Mouse (Mus musculus): Measurements from ENCODE around the gene Accs.

The Accs gene

GRCm38 (mm10) chr2:93849505-93850089 lies at the start of gene Accs:
TSS of gene Accs (minus strand) at chr2:93849943.
- DNase-seq (ENCODE audit: low spot score in 2 of 2), result peak; percentile 14 to 35

- peak; percentile 33 to 52 for DNase-seq (ENCODE audit: low spot score in 2 of 2)
These were observed 42.0 kb upstream of the Accs start for GRCm38 (mm10) chr2:93891611-93892280.

DNA sequence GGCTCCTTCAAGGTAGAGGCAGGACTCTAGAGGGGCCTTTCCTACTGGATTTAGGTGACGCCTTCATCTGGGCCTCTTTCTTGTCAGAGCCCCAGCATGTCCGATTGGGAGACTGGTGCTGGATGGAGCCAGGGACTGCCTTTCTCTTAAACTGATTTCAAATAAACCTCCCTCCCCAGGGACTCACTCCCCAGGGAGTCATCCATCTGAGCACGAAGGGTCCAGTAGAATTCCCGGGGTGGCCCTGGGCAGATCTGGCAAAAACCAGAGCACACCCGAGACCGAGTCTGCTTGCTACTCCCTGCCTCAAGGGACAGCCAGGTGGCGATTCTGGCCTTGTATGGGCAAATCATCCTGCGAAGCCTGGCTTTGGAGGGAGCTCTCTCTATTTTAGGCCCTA lies 40.4 kb upstream of the Accs start:
- no peak for DNase-seq (ENCODE audit: low spot score in 2 of 2)

DNA sequence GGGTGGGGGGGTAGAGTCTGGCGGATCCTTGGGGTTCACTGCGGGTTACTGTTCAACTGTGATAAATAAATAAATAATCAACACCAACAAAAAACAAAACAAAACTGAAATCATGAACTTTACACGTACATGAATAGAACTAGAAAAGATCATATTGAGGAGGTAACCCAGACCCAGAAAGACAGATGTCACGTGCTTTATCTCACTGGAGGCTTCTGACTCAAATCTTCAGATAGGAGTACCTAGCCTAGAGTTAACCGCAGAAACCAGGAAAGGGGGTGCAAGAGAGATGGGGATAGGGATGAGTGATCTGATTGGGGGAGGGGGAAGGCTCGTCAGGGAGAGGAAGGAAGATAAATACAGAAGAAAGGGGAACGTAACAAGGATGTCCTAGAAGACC lies 39.3 kb upstream of the Accs start:
- DNase-seq (ENCODE audit: low spot score in 2 of 2), result no peak

DNA sequence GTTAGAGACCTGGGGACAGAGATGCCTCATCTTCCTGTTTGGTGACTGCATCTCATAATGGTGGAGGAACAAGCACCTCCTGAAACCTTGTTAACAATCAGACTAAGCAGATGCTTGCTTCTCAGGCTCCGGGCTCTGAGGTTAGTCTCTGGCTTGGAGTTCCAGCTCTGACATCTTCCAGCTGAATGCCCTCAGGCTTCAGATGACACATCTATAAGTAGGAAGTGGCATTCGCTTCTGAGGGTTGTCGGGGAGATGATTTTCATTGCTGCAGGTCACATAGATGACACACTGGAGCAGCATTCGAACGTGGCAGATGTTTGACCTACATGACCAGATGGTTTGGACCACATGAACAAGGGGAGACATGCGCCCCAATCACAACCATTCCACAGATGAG lies 38.6 kb upstream of the Accs start:
- no peak for DNase-seq (ENCODE audit: low spot score in 2 of 2)

DNA sequence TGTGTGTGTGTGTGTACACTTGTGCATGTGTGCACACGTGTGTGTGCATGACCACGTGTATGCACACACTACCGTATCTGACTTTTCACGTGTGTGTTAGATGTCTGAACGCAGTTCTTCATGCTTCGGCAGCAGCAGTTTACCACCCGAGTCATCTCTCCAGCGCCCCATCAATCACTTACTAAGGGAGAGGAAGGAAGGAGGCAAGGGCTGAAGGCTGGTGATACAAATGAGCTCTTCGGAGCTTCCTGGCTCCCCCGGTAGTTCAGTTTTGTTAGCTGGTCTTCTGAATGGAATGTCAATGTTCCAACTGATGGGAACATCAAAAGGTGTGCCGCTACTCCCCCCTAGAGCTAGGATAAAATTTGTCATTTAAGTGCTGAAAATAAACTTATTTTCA lies 37.5 kb upstream of the Accs start:
- no peak for DNase-seq (ENCODE audit: low spot score in 2 of 2)

GRCm38 (mm10) chr2:93886013-93886794 lies 36.5 kb upstream of the Accs start:
- DNase-seq (ENCODE audit: low spot score in 2 of 2), result no peak

DNA sequence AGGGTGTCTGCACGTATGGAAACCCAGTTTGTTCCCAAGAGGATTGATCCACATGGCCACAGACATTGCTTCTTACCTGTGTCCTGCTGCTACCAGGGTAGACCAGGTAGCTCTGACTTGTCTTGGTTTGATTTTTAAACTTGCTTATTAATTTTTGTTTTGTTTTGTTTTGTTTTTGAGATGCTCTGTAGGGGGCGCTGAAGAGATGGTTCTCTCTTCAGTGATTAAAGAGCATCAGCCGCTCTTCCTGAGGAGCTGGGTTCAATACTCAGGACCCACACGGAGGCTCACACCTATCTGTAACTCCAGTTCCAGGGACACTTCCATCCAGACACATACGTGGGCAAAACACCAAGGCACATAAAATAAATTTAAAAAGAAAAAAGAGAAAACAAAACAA lies 33.3 kb upstream of the Accs start:
- no peak for DNase-seq (ENCODE audit: low spot score in 2 of 2)

DNA sequence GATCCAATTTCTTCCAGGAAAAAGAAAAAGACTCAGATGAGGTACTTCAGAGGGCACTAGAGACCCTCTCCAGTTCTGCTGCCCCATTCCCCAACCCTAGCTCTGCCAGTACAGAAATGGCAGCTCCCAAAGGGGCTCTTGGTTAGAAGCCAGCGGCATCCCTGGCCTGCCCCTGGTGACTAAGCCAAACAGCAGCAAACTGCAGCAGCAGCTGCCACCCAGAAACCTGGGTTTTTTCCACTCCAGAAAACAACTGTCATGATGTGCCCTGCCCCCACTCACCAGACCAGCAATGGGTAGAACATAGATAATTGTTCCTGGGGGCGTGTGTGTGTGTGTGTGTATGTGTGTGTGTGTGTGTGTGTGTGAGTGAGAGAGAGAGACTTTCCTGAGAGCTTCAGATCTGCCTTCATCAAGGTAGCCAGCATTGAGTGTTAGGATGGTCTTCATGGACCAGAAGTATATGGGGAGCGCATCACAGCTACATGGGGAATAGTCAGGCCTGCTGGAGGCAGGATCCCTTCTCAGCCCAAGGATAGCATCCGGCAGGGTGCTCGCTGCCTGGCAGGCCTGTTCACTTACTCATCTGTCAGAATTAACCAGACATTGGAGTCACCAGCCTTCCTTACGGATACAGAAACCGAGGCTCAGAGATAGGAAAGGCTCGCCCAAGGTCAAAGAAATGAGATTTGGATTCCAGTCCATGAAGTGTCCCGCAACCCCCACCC lies 32.1 kb upstream of the Accs start:
- DNase-seq (ENCODE audit: low spot score in 2 of 2), result no peak

DNA sequence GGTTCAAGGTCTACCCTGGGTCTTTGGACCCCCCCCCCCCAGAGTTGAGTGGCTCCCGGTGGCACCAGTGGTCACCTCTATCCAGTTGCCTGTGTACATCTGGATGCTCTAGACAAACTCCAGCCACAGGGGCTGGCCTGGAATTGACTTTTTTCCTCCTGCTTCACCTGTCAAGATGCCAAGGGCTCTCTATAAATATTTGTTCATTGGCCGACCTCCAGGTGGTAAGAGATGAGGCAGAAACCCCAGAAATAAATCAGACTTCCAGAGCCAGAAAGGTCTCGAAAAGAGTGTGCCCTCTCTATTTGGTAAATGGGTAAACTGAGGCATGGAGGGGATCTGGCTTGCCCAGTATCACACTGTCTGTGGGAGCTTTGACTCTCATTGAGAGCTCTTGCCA lies 31.2 kb upstream of the Accs start:
- no peak for DNase-seq (ENCODE audit: low spot score in 2 of 2)

GRCm38 (mm10) chr2:93880450-93880849 lies 30.7 kb upstream of the Accs start:
- DNase-seq (ENCODE audit: low spot score in 2 of 2), result no peak

GRCm38 (mm10) chr2:93877005-93877404 lies 27.3 kb upstream of the Accs start:
- no peak for DNase-seq (ENCODE audit: low spot score in 2 of 2)

- no peak for DNase-seq (ENCODE audit: low spot score in 2 of 2)
These were observed 24.9 kb upstream of the Accs start for GRCm38 (mm10) chr2:93874606-93875005.

DNA sequence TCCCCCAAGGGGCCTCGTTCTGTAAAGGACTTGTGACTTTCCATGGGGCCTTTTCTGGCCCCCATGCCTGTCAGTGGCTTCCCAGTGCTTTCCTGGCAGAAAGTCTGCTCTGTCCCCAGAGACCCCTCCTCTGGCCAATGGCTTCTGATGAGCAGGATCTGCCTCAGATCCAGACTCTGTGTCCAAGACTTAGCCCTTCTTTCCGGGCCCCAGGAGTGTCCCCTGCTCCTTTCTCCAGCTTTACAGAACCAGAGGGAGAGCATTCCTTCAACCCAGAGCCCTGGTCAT lies 24.4 kb upstream of the Accs start:
- no peak for DNase-seq (ENCODE audit: low spot score in 2 of 2)

- DNase-seq (ENCODE audit: low spot score in 2 of 2), result no peak
These were observed 23.9 kb upstream of the Accs start for GRCm38 (mm10) chr2:93873449-93874226.

DNA sequence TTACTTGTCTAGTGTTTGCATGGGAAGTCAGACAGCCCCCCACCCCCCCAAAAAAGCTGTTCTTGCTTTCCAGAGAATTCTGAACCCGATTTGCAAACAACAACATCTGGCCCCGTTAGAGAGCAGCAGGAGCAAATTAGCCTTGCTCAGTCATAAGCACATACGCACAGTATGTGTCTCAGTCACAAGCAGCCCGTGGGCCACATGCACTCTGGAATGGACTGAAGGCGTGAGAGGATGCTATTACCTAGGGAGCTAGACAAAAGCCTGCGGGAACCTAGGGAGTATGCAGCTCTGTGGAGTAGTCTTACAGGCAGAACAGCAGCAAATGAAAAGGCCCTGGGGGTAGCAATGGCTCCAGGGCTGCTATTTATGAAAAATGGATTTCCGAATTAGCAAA lies 22.5 kb upstream of the Accs start:
- DNase-seq (ENCODE audit: low spot score in 2 of 2), result no peak

DNA sequence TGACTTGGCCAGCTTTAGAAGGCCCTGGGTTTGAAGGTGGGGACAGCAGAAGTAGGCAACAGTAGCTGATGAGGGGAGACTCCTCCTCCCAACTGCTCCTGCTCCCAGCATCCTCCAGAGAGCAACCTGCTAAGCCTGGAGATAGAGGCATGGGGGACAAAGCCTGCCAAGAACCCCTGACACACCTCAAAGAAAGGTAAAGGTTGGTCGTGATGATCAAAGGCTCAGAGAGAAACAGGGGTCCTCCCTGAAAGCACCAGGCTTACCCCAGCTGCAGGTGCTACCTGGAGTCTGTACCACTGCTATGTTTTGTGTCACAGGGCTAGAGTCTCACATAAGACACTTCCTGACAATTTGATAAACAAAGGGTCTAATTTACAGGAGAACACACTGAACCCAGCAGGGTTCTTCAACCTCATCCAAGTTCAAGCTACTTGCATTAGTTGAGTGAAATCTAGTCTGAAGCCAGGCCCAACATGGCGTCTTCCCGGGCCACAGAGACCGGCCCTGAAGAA lies 21.7 kb upstream of the Accs start:
- no peak for DNase-seq (ENCODE audit: low spot score in 2 of 2)

GRCm38 (mm10) chr2:93870842-93871241 lies 21.1 kb upstream of the Accs start:
- peak; percentile 55 to 68 for DNase-seq (ENCODE audit: low spot score in 2 of 2)

- DNase-seq (ENCODE audit: low spot score in 2 of 2), result no peak
These were observed 19.4 kb upstream of the Accs start, which contains the start of gene Accsl for GRCm38 (mm10) chr2:93869107-93869600. TSS of gene Accsl (minus strand) at chr2:93869157.

DNA sequence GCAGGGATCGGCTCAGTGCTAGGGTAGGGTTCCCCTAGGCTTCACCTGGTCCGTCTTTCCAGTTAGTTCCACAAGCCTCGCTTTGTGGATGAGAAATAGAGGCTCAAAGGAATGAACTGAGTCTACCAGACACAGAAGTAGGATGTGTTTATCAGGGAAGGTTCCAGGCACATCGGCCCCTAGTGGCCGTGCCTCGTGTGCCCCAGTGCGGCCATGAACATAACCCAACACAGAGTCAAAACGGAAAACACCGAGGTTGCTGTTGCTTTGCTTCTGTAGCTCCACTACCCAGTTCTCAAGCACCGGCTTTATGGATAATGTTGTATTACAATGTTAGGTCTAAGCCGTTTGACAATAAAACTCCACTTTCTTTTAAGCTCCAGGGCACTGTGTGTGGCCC lies 18.8 kb upstream of the Accs start:
- no peak for DNase-seq (ENCODE audit: low spot score in 2 of 2)

DNA sequence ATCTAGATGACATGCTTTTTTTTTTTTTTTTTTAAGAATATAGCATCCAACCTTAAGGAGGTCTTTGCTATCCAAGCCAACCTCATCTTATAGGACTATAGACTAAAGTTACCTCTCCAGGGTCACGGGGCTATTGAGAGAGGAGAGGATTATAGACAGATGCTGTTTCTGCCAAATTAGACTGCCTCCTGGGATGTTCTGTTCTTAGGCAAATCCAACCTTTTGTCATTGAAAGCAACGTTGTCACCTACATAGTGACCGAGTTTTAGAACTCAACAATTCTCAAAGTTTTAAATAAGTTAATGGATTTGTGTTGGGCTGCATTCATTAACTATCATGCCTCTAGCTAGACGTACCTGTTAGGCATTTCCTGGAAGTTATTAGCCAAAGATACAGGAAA lies 13.5 kb upstream of the Accs start:
- DNase-seq (ENCODE audit: low spot score in 2 of 2), result no peak

Measured in right cerebral cortex, postnatal 36 days (tissue).